8 mouse cellular contexts compared by ENCODE assay signal in genomic region chr4:70621431-70621837, GRCm38 (mm10).
DNase-seq lines count a peak whose midpoint lies in the region; TF ChIP-seq lines count a peak whose summit lies in the region.

No protein-coding gene starts in this region.

- intact Hi-C loops in gastrocnemius, adult 2 months (cut with DNase I): loop anchor here (2.0 to 10.0 kb wide), 2 partner anchors 171 to 357 kb away; no protein-coding TSS in a partner anchor
- intact Hi-C loops in gastrocnemius, postnatal 14 days (cut with DNase I; ENCODE audit: low total_unique reads): no loop called here
- intact Hi-C loops in left cerebral cortex, postnatal 25 days (cut with DNase I): loop anchor here (2.0 kb wide), 1 partner anchor 21 kb away; no protein-coding TSS in a partner anchor

- no peak overlapping the region for H3K4me3 ChIP-seq in gastrocnemius, adult 2 months

- TF ChIP-seq CTCF in gastrocnemius, adult 2 months (IDR thresholded peaks at IDR 0.05): peak; percentile 59

- no peak overlapping the region for H3K27ac ChIP-seq in gastrocnemius, adult 2 months

- DNase-seq in gastrocnemius, adult 2 months: no peak
- no peak for DNase-seq in gastrocnemius, postnatal 14 days
- DNase-seq in 3T3-L1 (ENCODE audit: low read depth, low spot score): peak; percentile 80
- peak; percentile 62 for DNase-seq in adrenal gland, postnatal 14 days
- peak; percentile 15 to 33 for DNase-seq in kidney, postnatal 4 days
- DNase-seq in left cerebral cortex, postnatal 25 days (ENCODE audit: low spot score in 2 of 2): no peak
- DNase-seq in neural tube, embryonic 10.5 days (ENCODE audit: extremely low spot score, low spot score): no peak
- DNase-seq in right cerebral cortex, postnatal 4 days: no peak

Comparison
In these comparisons a context has a peak if more than half of its experiments do, and no peak if none do; other contexts are left out.
1. DNase-seq: peak in 3T3-L1 (single experiment), adrenal gland, postnatal 14 days (single experiment) and kidney, postnatal 4 days (2 of 2); none in gastrocnemius, adult 2 months (single experiment), gastrocnemius, postnatal 14 days (single experiment), left cerebral cortex, postnatal 25 days (0 of 2), neural tube, embryonic 10.5 days (single experiment) and right cerebral cortex, postnatal 4 days (single experiment).